ENCODE assay signal across 9 mouse cellular contexts in the genomic region with DNA sequence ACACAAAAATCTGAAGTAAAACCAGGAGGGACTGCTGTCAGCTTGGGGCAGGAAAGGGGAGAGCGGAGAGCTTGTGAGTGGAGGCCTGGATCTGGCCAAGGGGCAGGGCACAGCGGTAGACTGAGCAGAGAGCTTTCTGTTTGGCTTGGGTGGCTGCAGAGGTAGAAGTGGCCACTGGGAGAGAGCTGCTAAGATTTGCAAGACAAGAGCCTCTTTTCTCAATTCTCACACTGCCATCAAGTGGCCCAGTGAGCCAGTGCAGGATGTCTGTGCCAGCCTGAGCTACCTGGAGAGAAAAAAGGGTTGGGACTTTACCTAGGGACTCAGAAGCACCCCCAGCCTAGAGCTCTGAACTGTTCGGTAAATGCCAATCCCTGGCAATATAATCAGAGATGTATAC. TPM values are rescaled to one million over a fixed set of nuclear protein-coding genes. Genes with fewer than 3 reads are reported as not detected.
A peak's percentile ranks its signal among the peaks of the same experiment; 100 is the strongest.
DNase-seq lines count a peak whose midpoint lies in the region; ATAC-seq and TF ChIP-seq lines count a peak whose summit lies in the region.
"Had no signal": no experiment of that assay in that cellular context is flagged by ENCODE, and none has a peak within 500 bp of the region (broad histone marks: within the 10 kb centered on the region; RNA-seq: fewer than 3 reads in every experiment).

No protein-coding gene starts in this region.

- H3K27ac ChIP-seq in forebrain, postnatal 0 days (ENCODE audit: low read depth, low read length): 0 out of 2 replicates have a peak overlapping the region, but pooled peaks have one; percentile 54
- no peak overlapping the region; the same call in 1 of the 2 replicates for H3K27ac ChIP-seq in neural tube, embryonic 14.5 days (ENCODE audit: low read depth, low read length)
- H3K27ac ChIP-seq: liver, embryonic 15.5 days had no signal

- TF ChIP-seq CTCF in forebrain, postnatal 0 days (IDR thresholded peaks at IDR 0.05; ENCODE audit: low read depth): peak; percentile 97
- TF ChIP-seq CTCF in lung, adult 2 months (IDR thresholded peaks at IDR 0.05; ENCODE audit: insufficient read depth, low read length): peak; percentile 91

- H3K4me1 ChIP-seq in forebrain, postnatal 0 days (ENCODE audit: insufficient read depth): no peaks in the 10 kb centered on the region
- peaks cover 6% of the 10 kb centered on the region for H3K4me1 ChIP-seq in lung, adult 2 months (ENCODE audit: control insufficient read depth, insufficient read depth, low read length)
- no peaks in the 10 kb centered on the region for H3K4me1 ChIP-seq in neural tube, embryonic 14.5 days (ENCODE audit: control insufficient read depth, insufficient read depth, low read length)

- H3K9ac ChIP-seq in forebrain, postnatal 0 days: no peak overlapping the region
- no peak overlapping the region for H3K9ac ChIP-seq in neural tube, embryonic 14.5 days (replicated peaks; ENCODE audit: low read depth, low read length)
- H3K9ac ChIP-seq: liver, embryonic 15.5 days had no signal

- intact Hi-C loops in heart, postnatal 36 days (cut with DNase I): loop anchor here (1.0 to 2.0 kb wide), 6 partner anchors 82 to 440 kb away; no protein-coding TSS in a partner anchor

- WGBS in forebrain, postnatal 0 days: 23% methylated on average over 3 of the region's 3 CpGs
- WGBS in lung, adult 2 months: 13% methylated on average over 3 of the region's 3 CpGs
- WGBS in neural tube, embryonic 14.5 days: 27% methylated on average over 3 of the region's 3 CpGs

- peak; percentile 89 for DNase-seq in ES-CJ7 (ENCODE audit: low read depth, low spot score)
- peak; percentile 76 for DNase-seq in cerebellum, adult 11-12 months
- peak; percentile 87 for DNase-seq in forebrain, postnatal 0 days
- DNase-seq in heart, postnatal 36 days: peak; percentile 72 to 78
- peak; percentile 64 to 85 for DNase-seq in layer of hippocampus, adult 18-20 months (ENCODE audit: low spot score in 2 of 2)
- peak; percentile 71 for DNase-seq in lung, adult 2 months
- DNase-seq in thymus, postnatal 14 days: peak; percentile 73

- no peak overlapping the region for H3K4me3 ChIP-seq in forebrain, postnatal 0 days (ENCODE audit: low read depth, low read length)
- H3K4me3 ChIP-seq in lung, adult 2 months (replicated peaks; ENCODE audit: extremely low read depth, low read depth, low read length): no peak overlapping the region
- H3K4me3 ChIP-seq in neural tube, embryonic 14.5 days (ENCODE audit: low read depth, low read length): no peak overlapping the region
- H3K4me3 ChIP-seq: liver, embryonic 15.5 days had no signal

- H3K27me3 ChIP-seq in forebrain, postnatal 0 days (ENCODE audit: insufficient read depth, low read length): no peaks in the 10 kb centered on the region
- H3K27me3 ChIP-seq in neural tube, embryonic 14.5 days (ENCODE audit: control insufficient read depth, insufficient read depth, low read length): no peaks in the 10 kb centered on the region
- H3K27me3 ChIP-seq: liver, embryonic 15.5 days had no signal

- peak; percentile 95 for ATAC-seq in forebrain, postnatal 0 days
- ATAC-seq in neural tube, embryonic 14.5 days (ENCODE audit: low read depth): peak; percentile 87

- TF ChIP-seq POLR2A in lung, adult 2 months (IDR thresholded peaks at IDR 0.05; ENCODE audit: borderline replicate concordance, extremely low read depth, low read depth, low read length): no peak

- no peak overlapping the region for H3K4me2 ChIP-seq in forebrain, postnatal 0 days (ENCODE audit: low read depth)
- no peak overlapping the region for H3K4me2 ChIP-seq in neural tube, embryonic 14.5 days (ENCODE audit: low read depth, low read length)
- H3K4me2 ChIP-seq: liver, embryonic 15.5 days had no signal

- no peaks in the 10 kb centered on the region for H3K36me3 ChIP-seq in forebrain, postnatal 0 days (ENCODE audit: insufficient read depth)
- H3K36me3 ChIP-seq in neural tube, embryonic 14.5 days (ENCODE audit: control insufficient read depth, insufficient read depth, low read length): no peaks in the 10 kb centered on the region
- H3K36me3 ChIP-seq: liver, embryonic 15.5 days had no signal

- H3K9me3 ChIP-seq in forebrain, postnatal 0 days (ENCODE audit: low read length): no peaks in the 10 kb centered on the region
- H3K9me3 ChIP-seq in neural tube, embryonic 14.5 days (ENCODE audit: control insufficient read depth, low read length): no peaks in the 10 kb centered on the region
- H3K9me3 ChIP-seq: liver, embryonic 15.5 days had no signal

RNA-seq across cellular contexts. Expression of a gene that starts 24.8 kb away (rescaled TPM):
- 181 and 195 TPM in 2 replicates for total RNA-seq in forebrain, postnatal 0 days (2014; rRNA removed)
- 228 and 256 TPM in 2 replicates for polyA plus RNA-seq in forebrain, postnatal 0 days (2015; fragmentation: Nextera tagmentation; extraction: Ambion mirVana)
- 10 to 100 TPM; 81.7 to 91.3 TPM for total RNA-seq in heart, postnatal 36 days (2021)
- total RNA-seq in layer of hippocampus, adult 18-20 months (2021): 100 to 1,000 TPM; 214 TPM
- polyA plus RNA-seq in lung, adult 2 months (2012; rRNA removed): 184 and 369 TPM in 2 replicates
- 219 and 222 TPM in 2 replicates for polyA plus RNA-seq in neural tube, embryonic 14.5 days (2014; fragmentation: Nextera tagmentation; extraction: Ambion mirVana)

RNA-seq across cellular contexts. Expression of a gene that starts 50.0 kb away (rescaled TPM):
- 24.7 and 26.1 TPM in 2 replicates for total RNA-seq in forebrain, postnatal 0 days (2014; rRNA removed)
- 23.2 and 31.1 TPM in 2 replicates for polyA plus RNA-seq in forebrain, postnatal 0 days (2015; fragmentation: Nextera tagmentation; extraction: Ambion mirVana)
- total RNA-seq in heart, postnatal 36 days (2021): 1 to 10 TPM; 3.1 to 3.4 TPM
- 10 to 100 TPM; 13.1 to 13.6 TPM for total RNA-seq in layer of hippocampus, adult 18-20 months (2021)
- 2.1 and 2.4 TPM in 2 replicates for polyA plus RNA-seq in lung, adult 2 months (2012; rRNA removed)
- 25.4 and 26.4 TPM in 2 replicates for polyA plus RNA-seq in neural tube, embryonic 14.5 days (2014; fragmentation: Nextera tagmentation; extraction: Ambion mirVana)
